Mouse (Mus musculus) MN1 (cell line): ENCODE data around the gene Trpv2.
A peak's percentile ranks its signal among the peaks of the same experiment; 100 is the strongest.
"Not testable (repeated sequence)": the region's sequence is repeated elsewhere in the genome, so short reads cannot be mapped to it uniquely, and the experiment has no call there.

Source experiments
- DNase-seq: peaks from one replicate; pipeline ENCODE4 v3.0.0-alpha.2; 2016; ENCODE audit warnings: low spot score

Trpv2 gene

DNA sequence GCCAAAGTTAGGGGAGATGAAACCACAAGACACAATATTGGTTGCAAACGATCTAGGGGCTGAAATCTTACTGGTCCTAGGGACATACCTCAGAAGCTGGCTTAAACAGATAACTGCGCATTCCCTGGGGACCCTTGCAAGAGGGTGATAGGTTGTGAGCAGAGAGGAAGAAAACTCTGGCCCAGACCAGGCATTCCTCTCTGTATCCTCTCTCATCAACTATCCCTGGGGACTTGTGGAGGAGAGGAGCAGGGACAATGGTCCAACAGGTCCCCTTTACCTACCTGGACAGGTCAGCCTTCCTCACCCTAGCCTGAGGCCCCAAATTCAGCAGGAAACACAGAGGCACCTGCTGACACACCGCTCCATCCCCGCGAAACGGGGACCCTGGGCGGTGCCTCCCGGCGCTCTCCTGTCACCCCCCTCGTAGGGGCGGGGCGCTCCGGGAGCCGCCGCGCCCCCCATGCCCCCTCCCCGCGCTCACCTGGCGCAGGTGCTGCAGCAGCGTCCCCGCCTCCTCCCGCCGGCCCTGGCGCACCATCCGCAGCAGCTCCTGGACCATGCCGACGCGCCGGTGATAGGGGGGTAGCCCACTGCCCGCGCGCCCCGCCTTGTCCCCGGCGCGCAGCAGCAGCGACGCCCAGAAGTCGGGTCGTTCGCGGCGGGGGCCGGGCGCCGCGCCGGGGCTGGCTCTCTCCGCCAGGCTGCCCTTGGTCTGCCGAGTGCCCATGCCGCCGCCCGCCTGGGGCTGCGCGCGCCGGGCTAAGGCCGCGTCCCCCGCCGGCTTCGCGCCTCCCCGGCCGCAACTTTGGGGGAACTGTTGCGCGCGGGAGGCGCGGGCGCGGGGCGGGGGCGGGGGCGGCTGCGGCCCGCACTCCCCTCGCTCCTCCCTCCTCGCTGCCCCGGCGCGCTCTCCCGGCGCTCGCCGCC lies 73.6 kb downstream of the Trpv2 start, which contains the start of gene Lrrc75a:
Gene Lrrc75a, minus strand, starts transcription at position 863 of the 930 bp plus-strand sequence.
- peak; percentile 58 for DNase-seq

DNA sequence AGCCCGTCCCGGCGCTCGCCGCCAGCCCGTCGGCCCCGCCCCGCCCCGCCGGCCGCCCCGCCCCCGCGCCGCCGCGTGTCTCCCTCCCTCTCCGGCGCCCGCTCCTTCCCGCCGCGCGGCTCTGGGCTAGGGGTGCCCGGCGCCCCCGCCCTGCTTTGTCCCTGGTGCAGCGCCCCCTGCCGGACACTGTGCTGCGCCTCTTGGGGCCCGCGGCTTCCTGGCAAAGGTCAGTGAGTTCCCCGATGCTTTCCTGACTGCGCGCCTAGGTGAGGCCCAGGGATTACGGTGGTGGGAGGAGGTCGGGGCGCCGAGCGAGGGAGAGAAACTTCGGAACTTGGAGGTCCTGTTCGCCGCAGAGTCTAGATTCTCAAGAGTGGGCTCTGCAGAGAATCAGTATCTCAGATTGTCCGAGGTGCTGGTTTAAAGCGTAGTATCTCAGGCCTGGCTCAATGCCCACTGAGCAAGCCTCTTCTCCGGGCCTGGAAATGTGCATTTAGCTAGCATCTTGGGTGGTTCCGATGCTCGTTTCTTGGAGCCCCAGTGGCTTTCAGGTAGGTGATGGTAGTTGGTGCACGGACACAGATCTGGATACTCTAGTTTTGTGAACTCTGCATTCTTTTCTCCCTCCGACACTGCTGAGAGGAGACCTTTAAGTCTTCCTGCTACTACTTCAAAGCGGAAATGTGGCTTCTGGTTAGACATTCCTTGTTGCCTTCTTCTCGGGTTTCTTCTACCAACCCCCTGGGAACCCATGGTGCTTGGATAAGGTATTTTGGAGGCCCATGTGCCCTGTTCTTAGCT lies 74.5 kb downstream of the Trpv2 start, which contains the start of gene Mmgt2:
Gene Mmgt2, plus strand, starts transcription at position 74 of the 801 bp plus-strand sequence.
- peak; percentile 95 for DNase-seq

DNA sequence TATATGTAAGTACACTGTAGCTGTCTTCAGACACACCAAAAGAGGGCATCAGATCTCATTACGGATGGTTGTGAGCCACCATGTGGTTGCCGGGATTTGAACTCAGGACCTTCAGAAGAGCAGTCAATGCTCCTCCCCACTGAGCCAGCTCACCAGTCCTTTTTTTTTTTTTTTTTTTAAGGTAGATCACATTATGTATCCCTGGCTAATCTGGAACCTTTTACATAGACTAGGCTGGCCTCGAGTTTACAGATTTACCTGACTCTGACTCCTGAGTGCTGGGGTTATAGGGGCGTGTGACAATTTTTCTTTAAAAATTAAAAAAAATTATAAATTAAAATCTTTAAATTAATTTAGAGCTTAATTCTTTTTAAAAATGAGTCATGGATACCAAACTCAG lies 75.5 kb downstream of the Trpv2 start:
- not testable (repeated sequence) for DNase-seq
